Mouse (Mus musculus): Measurements from ENCODE around the gene Anapc10. TPM values are rescaled to one million over a fixed set of nuclear protein-coding genes. Genes with fewer than 3 reads are reported as not detected.
"Not testable (repeated sequence)": the region's sequence is repeated elsewhere in the genome, so short reads cannot be mapped to it uniquely, and the experiment has no call there.

Gene Anapc10
- 32.2 and 35.5 TPM in 2 replicates for polyA plus RNA-seq (2015; fragmentation: Nextera tagmentation; extraction: Ambion mirVana)

DNA sequence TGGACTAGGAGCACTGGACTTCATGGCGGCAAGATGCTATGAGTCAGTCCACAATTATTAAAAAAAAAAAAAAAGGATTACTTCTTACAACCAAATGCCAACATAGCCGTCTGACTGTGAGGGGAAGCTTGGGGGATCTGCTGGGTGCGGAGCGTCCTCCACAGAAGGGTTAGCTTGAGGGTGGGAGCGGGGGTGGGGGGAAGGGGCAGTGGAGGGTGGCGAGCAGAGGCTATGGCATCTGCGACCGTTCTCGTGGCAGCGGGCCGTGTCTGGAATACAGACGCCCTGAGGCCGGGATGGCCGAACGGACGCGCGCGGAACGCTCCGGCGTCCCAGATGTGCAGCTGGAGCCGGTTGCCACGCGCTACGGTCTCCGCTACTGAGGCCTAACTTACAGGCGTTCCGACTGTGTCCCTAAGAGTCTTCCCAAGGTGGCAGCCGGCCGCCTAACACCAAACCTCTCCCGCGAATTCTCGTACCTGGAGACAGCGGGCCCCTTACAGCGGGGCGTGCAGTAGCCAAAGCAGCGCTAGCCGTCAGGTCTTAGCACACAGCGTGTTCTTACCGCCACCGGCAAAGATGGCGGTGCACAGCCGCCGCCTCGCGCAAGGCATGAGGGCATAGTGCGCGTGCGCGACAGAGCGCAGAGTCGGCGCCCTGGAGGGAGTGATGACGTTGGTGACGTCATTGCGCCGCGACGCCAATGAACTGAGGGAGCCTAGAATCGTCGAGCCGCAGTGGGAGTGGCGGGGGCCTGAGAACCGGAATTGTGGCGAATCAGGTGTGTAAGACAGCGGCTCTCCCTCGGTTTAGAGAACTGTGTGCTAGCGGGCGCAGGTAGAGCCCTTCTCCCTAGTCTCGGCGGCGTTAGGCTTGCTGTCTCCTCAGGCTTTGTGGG lies at the start of gene Anapc10, which contains the start of gene Abce1:
Anapc10 (plus strand) TSS at position 757 of the 898 bp plus-strand sequence.
Abce1 (minus strand) TSS at position 677 of the 898 bp plus-strand sequence.
- H3K27ac ChIP-seq (ENCODE audit: low read length), result peak within 1 kb of the TSS; percentile 91
- H3K9me3 ChIP-seq (replicated peaks; ENCODE audit: control insufficient read depth, low read length, poor library complexity, severe bottlenecking), result no peaks in the 10 kb centered on the region
- peak within 1 kb of the TSS; percentile 91 for H3K9ac ChIP-seq (ENCODE audit: low read depth, low read length)
- peak; percentile 98 for ATAC-seq
- peaks cover 8% of the 10 kb centered on the region; the same call in 1 of the 2 replicates for H3K36me3 ChIP-seq (ENCODE audit: control insufficient read depth, insufficient read depth, low read length)
- H3K4me3 ChIP-seq (ENCODE audit: low read depth, low read length), result peak within 1 kb of the TSS; percentile 96
- under 1% methylated on average over 73 of the region's 73 CpGs for WGBS
- H3K4me2 ChIP-seq (ENCODE audit: low read length), result peak within 1 kb of the TSS; percentile 92
- H3K27me3 ChIP-seq (ENCODE audit: control insufficient read depth, insufficient read depth, low read depth, low read length), result no peaks in the 10 kb centered on the region
- peaks cover 15% of the 10 kb centered on the region for H3K4me1 ChIP-seq (ENCODE audit: control insufficient read depth, insufficient read depth, low read length)

DNA sequence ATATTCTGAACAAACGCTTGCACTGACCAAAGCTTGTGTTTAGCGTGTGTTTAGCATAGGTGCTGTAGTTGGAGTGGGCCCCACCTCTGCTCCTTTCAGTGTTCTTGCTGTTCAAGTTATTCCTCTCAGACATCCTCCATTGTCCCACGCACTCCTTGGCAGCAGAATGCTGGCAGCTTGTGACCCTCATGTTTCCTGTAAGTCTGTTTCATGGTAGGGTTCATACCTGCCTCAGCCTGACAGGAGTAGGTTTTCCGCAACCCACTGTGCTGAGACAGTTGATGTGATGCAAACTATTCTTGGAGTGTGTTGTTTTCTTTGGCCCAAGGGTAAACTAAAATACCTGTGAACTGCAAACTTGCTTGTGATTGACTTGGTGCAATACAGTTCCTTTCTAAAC lies 35.2 kb upstream of the Anapc10 start:
- Histone ChIP-seq H3K9ac (ENCODE audit: low read depth, low read length) (no peak overlapping the region), H3K4me1 (ENCODE audit: control insufficient read depth, insufficient read depth, low read length) (peaks cover 3% of the 10 kb centered on the region; the same call in 1 of the 2 replicates), H3K9me3 (replicated peaks; ENCODE audit: control insufficient read depth, low read length, poor library complexity, severe bottlenecking) (no peaks in the 10 kb centered on the region), H3K36me3 (ENCODE audit: control insufficient read depth, insufficient read depth, low read length) (peaks cover 15% of the 10 kb centered on the region), H3K4me2 (ENCODE audit: low read length) (no peak overlapping the region), H3K27ac (ENCODE audit: low read length) (no peak overlapping the region), H3K27me3 (ENCODE audit: control insufficient read depth, insufficient read depth, low read depth, low read length) (no peaks in the 10 kb centered on the region), H3K4me3 (ENCODE audit: low read depth, low read length) (no peak overlapping the region)
- no peak for ATAC-seq
- WGBS, result 89% methylated on average over 4 of the region's 4 CpGs

DNA sequence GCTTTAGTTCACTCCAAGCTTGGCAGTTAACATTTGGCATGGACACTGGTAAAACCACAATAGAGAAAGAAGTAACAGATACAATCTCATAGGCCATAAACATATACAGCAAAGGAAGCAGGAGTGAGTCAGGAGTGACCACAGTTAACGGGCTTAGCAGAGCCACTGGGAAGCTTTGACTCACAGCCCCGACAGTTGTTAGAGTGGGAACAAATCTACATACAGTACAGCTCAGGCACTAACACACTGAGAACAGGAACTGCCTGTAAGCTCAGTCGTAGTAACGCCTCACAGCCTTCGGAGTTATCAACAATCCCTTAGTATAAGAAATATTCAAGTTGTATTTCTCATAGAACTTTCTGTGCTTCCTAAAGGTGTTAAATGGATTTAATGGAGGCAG lies 32.6 kb upstream of the Anapc10 start:
- WGBS, result 66% methylated on average over 5 of the region's 5 CpGs
- peaks cover 12% of the 10 kb centered on the region for H3K36me3 ChIP-seq (ENCODE audit: control insufficient read depth, insufficient read depth, low read length)
- H3K4me3 ChIP-seq (ENCODE audit: low read depth, low read length), result no peak overlapping the region
- no peak overlapping the region for H3K27ac ChIP-seq (ENCODE audit: low read length)
- no peak overlapping the region for H3K4me2 ChIP-seq (ENCODE audit: low read length)
- H3K4me1 ChIP-seq (ENCODE audit: control insufficient read depth, insufficient read depth, low read length), result peaks cover 3% of the 10 kb centered on the region; the same call in 1 of the 2 replicates
- no peaks in the 10 kb centered on the region for H3K27me3 ChIP-seq (ENCODE audit: control insufficient read depth, insufficient read depth, low read depth, low read length)
- H3K9me3 ChIP-seq (replicated peaks; ENCODE audit: control insufficient read depth, low read length, poor library complexity, severe bottlenecking), result no peaks in the 10 kb centered on the region
- no peak overlapping the region for H3K9ac ChIP-seq (ENCODE audit: low read depth, low read length)
- ATAC-seq, result no peak

- H3K27me3 ChIP-seq (ENCODE audit: control insufficient read depth, insufficient read depth, low read depth, low read length); ATAC-seq; H3K9me3 ChIP-seq (replicated peaks; ENCODE audit: control insufficient read depth, low read length, poor library complexity, severe bottlenecking); H3K27ac ChIP-seq (ENCODE audit: low read length); H3K9ac ChIP-seq (ENCODE audit: low read depth, low read length); H3K4me3 ChIP-seq (ENCODE audit: low read depth, low read length); H3K4me1 ChIP-seq (ENCODE audit: control insufficient read depth, insufficient read depth, low read length): not testable (repeated sequence)
- Histone ChIP-seq H3K36me3 (ENCODE audit: control insufficient read depth, insufficient read depth, low read length) (peaks cover 18% of the 10 kb centered on the region), H3K4me2 (ENCODE audit: low read length) (peak overlapping the region; percentile 50; the same call in 1 of the 2 replicates)
- 47% methylated on average over 10 of the region's 10 CpGs for WGBS
Observed at GRCm38 (mm10) chr8:79680083-79680482, 31.5 kb upstream of the Anapc10 start.

GRCm38 (mm10) chr8:79680555-79680954 lies 31.1 kb upstream of the Anapc10 start:
- Histone ChIP-seq H3K4me3 (ENCODE audit: low read depth, low read length) (peak overlapping the region; percentile 28), H3K9ac (ENCODE audit: low read depth, low read length) (peak overlapping the region; percentile 34; the same call in 1 of the 2 replicates), H3K9me3 (replicated peaks; ENCODE audit: control insufficient read depth, low read length, poor library complexity, severe bottlenecking) (no peaks in the 10 kb centered on the region), H3K4me2 (ENCODE audit: low read length) (peak overlapping the region; percentile 50), H3K4me1 (ENCODE audit: control insufficient read depth, insufficient read depth, low read length) (peaks cover 3% of the 10 kb centered on the region; the same call in 1 of the 2 replicates), H3K27me3 (ENCODE audit: control insufficient read depth, insufficient read depth, low read depth, low read length) (no peaks in the 10 kb centered on the region), H3K36me3 (ENCODE audit: control insufficient read depth, insufficient read depth, low read length) (peaks cover 19% of the 10 kb centered on the region), H3K27ac (ENCODE audit: low read length) (no peak overlapping the region)
- ATAC-seq, result no peak
- WGBS, result 11% methylated on average over 34 of the region's 34 CpGs

DNA sequence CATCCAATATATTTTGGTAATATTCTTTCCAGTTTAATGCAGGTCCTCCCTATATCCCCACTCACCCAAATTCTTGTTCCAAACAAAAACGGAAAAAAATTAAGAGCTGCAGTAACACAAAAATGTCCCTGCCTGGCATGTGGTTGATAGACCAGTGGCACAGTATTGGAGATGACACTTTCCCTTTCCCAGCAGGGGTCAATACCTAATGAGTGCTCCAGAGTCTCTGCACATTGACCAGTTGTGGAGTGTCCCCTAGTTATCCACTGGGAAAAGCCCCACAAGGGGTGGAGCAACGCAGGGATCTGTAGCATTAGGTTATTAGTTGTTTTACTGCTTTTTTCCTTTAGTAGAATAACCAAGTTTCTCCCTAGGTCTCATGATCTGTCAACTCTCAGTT lies 30.7 kb upstream of the Anapc10 start:
- Histone ChIP-seq H3K9me3 (replicated peaks; ENCODE audit: control insufficient read depth, low read length, poor library complexity, severe bottlenecking) (no peaks in the 10 kb centered on the region), H3K27me3 (ENCODE audit: control insufficient read depth, insufficient read depth, low read depth, low read length) (no peaks in the 10 kb centered on the region), H3K9ac (ENCODE audit: low read depth, low read length) (peak overlapping the region; percentile 34; the same call in 1 of the 2 replicates), H3K4me2 (ENCODE audit: low read length) (peak overlapping the region; percentile 50), H3K4me3 (ENCODE audit: low read depth, low read length) (peak overlapping the region; percentile 28), H3K27ac (ENCODE audit: low read length) (no peak overlapping the region), H3K4me1 (ENCODE audit: control insufficient read depth, insufficient read depth, low read length) (peaks cover 3% of the 10 kb centered on the region; the same call in 1 of the 2 replicates), H3K36me3 (ENCODE audit: control insufficient read depth, insufficient read depth, low read length) (peaks cover 22% of the 10 kb centered on the region)
- ATAC-seq, result peak; percentile 66; the same call in 1 of the 2 replicates
- WGBS, result 56% methylated on average over 2 of the region's 2 CpGs

DNA sequence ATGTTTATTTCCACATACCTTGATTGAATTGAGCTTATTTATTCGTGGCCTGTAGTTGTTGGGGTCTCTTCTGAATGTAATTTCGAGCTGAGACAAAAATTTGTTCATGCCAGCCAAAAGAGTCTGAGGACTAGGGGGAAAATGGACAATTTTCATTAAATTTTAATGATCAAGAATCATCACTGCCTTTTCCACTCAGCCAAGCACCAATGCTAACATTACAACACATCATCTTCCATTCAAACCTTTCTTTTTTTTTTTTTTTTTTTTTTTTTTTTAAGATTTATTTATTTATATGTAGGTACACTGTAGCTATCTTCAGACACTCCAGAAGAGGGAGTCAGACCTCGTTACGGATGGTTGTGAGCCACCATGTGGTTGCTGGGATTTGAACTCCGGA lies 25.7 kb upstream of the Anapc10 start:
- not testable (repeated sequence) for H3K4me1 ChIP-seq (ENCODE audit: control insufficient read depth, insufficient read depth, low read length); H3K9me3 ChIP-seq (replicated peaks; ENCODE audit: control insufficient read depth, low read length, poor library complexity, severe bottlenecking); H3K9ac ChIP-seq (ENCODE audit: low read depth, low read length); H3K27ac ChIP-seq (ENCODE audit: low read length); H3K4me3 ChIP-seq (ENCODE audit: low read depth, low read length); H3K4me2 ChIP-seq (ENCODE audit: low read length); H3K27me3 ChIP-seq (ENCODE audit: control insufficient read depth, insufficient read depth, low read depth, low read length); ATAC-seq
- peaks cover 53% of the 10 kb centered on the region for H3K36me3 ChIP-seq (ENCODE audit: control insufficient read depth, insufficient read depth, low read length)
- 90% methylated on average over 5 of the region's 5 CpGs for WGBS

GRCm38 (mm10) chr8:79692531-79692930 lies 19.1 kb upstream of the Anapc10 start:
- WGBS, result 87% methylated on average over 2 of the region's 2 CpGs
- no peak overlapping the region for H3K27ac ChIP-seq (ENCODE audit: low read length)
- H3K4me2 ChIP-seq (ENCODE audit: low read length), result no peak overlapping the region
- no peaks in the 10 kb centered on the region for H3K9me3 ChIP-seq (replicated peaks; ENCODE audit: control insufficient read depth, low read length, poor library complexity, severe bottlenecking)
- H3K4me1 ChIP-seq (ENCODE audit: control insufficient read depth, insufficient read depth, low read length), result no peaks in the 10 kb centered on the region
- ATAC-seq, result no peak
- H3K27me3 ChIP-seq (ENCODE audit: control insufficient read depth, insufficient read depth, low read depth, low read length), result no peaks in the 10 kb centered on the region
- H3K9ac ChIP-seq (ENCODE audit: low read depth, low read length), result no peak overlapping the region
- H3K36me3 ChIP-seq (ENCODE audit: control insufficient read depth, insufficient read depth, low read length), result peaks cover 46% of the 10 kb centered on the region
- H3K4me3 ChIP-seq (ENCODE audit: low read depth, low read length), result no peak overlapping the region

DNA sequence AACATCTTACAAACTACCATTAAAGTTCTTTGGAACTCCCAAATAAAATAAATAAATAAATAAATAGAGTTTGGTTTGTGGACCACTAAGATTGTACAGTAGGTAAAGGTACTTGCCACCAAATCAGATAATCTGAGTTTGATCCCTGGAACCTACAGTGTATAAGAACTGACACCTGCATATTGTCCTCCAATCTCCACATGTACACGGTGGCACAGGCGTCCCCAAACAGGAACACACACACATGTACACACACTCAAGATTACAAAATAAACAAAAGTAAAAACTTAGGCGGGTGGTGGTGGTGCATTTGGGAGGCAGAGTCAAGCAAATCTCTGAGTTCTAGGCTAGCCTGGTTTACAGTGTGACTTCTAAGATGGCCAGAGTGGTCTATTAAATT lies 4.9 kb upstream of the Anapc10 start:
- H3K4me1 ChIP-seq (ENCODE audit: control insufficient read depth, insufficient read depth, low read length), result peaks cover 5% of the 10 kb centered on the region
- WGBS, result 99% methylated on average over 3 of the region's 3 CpGs
- no peak overlapping the region for H3K27ac ChIP-seq (ENCODE audit: low read length)
- no peak overlapping the region for H3K4me2 ChIP-seq (ENCODE audit: low read length)
- peaks cover 20% of the 10 kb centered on the region for H3K36me3 ChIP-seq (ENCODE audit: control insufficient read depth, insufficient read depth, low read length)
- no peaks in the 10 kb centered on the region for H3K27me3 ChIP-seq (ENCODE audit: control insufficient read depth, insufficient read depth, low read depth, low read length)
- no peak for ATAC-seq
- H3K4me3 ChIP-seq (ENCODE audit: low read depth, low read length), result no peak overlapping the region
- no peak overlapping the region for H3K9ac ChIP-seq (ENCODE audit: low read depth, low read length)
- H3K9me3 ChIP-seq (replicated peaks; ENCODE audit: control insufficient read depth, low read length, poor library complexity, severe bottlenecking), result no peaks in the 10 kb centered on the region
